14 mouse cellular contexts compared by ENCODE assay signal in the genomic region with DNA sequence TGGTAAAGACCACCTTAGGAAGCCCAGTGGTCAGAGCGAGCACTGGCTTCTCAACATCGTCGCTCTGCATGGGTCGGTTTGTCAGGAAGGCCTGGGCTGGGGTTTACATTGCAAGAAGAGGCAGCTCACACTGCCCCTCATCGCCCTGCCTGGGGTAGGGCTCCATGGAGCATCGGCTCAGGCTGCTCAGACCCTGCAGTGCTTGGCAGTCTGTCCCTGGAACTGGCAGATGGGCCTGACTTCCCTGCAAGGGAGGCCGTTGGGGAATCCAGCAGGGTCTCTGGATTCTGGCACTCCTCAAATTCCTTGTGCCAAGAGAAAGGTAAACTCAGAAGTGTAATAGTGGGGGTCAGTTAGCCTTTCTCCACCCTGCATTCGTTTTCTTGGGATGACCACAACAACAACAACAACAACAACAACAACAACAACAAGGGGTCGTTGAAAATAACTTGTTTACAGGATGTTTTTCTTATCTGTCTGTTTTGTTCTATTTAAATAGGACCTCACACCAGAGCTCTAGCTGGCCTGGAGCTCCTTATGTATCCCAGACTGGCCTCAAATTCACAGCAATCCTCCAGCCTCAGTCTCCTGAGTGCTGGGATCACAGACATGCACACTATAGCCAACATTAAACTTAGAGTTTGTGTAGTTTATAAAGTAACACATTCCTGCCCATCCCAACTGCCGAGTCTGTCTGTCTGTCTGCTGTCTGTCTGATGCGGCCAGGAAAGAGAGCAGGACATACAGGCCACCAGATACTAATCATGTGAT.
DNase-seq lines count a peak whose midpoint lies in the region; ATAC-seq and TF ChIP-seq lines count a peak whose summit lies in the region.
"Had no signal": no experiment of that assay in that cellular context is flagged by ENCODE, and none has a peak within 500 bp of the region (broad histone marks: within the 10 kb centered on the region; RNA-seq: fewer than 3 reads in every experiment).

No protein-coding gene starts in this region.

- H3K36me3 ChIP-seq in E14TG2a.4 (ENCODE audit: insufficient read depth, low read length) (peaks cover 38% of the 10 kb centered on the region), ES-E14 (ENCODE audit: control insufficient read depth, insufficient read depth, low read length, poor library complexity, severe bottlenecking) (no peaks in the 10 kb centered on the region)
- peaks cover 2% of the 10 kb centered on the region; the same call in 1 of the 2 replicates for H3K36me3 ChIP-seq in hindbrain, embryonic 12.5 days
- H3K36me3 ChIP-seq: lung, embryonic 15.5 days; midbrain, embryonic 12.5 days had no signal

- H3K4me1 ChIP-seq in E14TG2a.4 (replicated peaks; ENCODE audit: low read depth, low read length) = peaks cover 86% of the 10 kb centered on the region
- H3K4me1 ChIP-seq in ES-E14 (ENCODE audit: control insufficient read depth in 2 of 2, insufficient read depth in 2 of 2, low read length in 2 of 2, poor library complexity in 1 of 2) = peaks cover 22 to 30% of the 10 kb centered on the region in 2 experiments; a peak in 3 of 4 replicates
- H3K4me1 ChIP-seq in hindbrain, embryonic 12.5 days = peaks cover 22% of the 10 kb centered on the region
- H3K4me1 ChIP-seq: stomach, embryonic 15.5 days had no signal

- H3K9me3 ChIP-seq in E14TG2a.4 (ENCODE audit: low read length) (no peaks in the 10 kb centered on the region), ES-E14 (ENCODE audit: control insufficient read depth, insufficient read depth, low read depth, low read length) (no peaks in the 10 kb centered on the region)
- H3K9me3 ChIP-seq in hindbrain, embryonic 12.5 days (replicated peaks) = no peaks in the 10 kb centered on the region
- H3K9me3 ChIP-seq: G1E; limb, embryonic 12.5 days; lung, embryonic 15.5 days; midbrain, embryonic 12.5 days; stomach, embryonic 15.5 days had no signal

- H3K9ac ChIP-seq in ES-E14 (ENCODE audit: insufficient read depth, low read depth, low read length, poor library complexity, severe bottlenecking) = peak overlapping the region; percentile 61
- no peak overlapping the region for H3K9ac ChIP-seq in hindbrain, embryonic 12.5 days
- H3K9ac ChIP-seq: limb, embryonic 12.5 days; lung, embryonic 15.5 days; midbrain, embryonic 12.5 days; stomach, embryonic 15.5 days had no signal

- H3K4me2 ChIP-seq in hindbrain, embryonic 12.5 days (replicated peaks) = no peak overlapping the region
- H3K4me2 ChIP-seq: limb, embryonic 12.5 days; lung, embryonic 15.5 days; midbrain, embryonic 12.5 days; stomach, embryonic 15.5 days had no signal

- peak overlapping the region; percentile 100 for H3K27ac ChIP-seq in ES-E14 (ENCODE audit: insufficient read depth, low read depth, low read length, poor library complexity, severe bottlenecking)
- peak overlapping the region; percentile 88; the same call in 1 of the 2 replicates for H3K27ac ChIP-seq in hindbrain, embryonic 12.5 days
- H3K27ac ChIP-seq: lung, embryonic 15.5 days; stomach, embryonic 15.5 days had no signal

- no peaks in the 10 kb centered on the region for H3K27me3 ChIP-seq in E14TG2a.4 (ENCODE audit: insufficient read depth, low read length)
- H3K27me3 ChIP-seq in hindbrain, embryonic 12.5 days = no peaks in the 10 kb centered on the region
- H3K27me3 ChIP-seq: limb, embryonic 12.5 days; lung, embryonic 15.5 days; midbrain, embryonic 12.5 days; stomach, embryonic 15.5 days had no signal

- no peak for TF ChIP-seq CTCF in E14TG2a.4 (conservative IDR thresholded peaks at IDR 0.05; ENCODE audit: low read length)

- in situ Hi-C loops in ES-E14 (cut with MboI; ENCODE audit: low sequenced_read_pairs in 2 of 2, unreplicated experiment in 2 of 2) = no loop called here

- 83% methylated on average over 11 of the region's 11 CpGs for WGBS in hindbrain, embryonic 12.5 days

- H3K4me3 ChIP-seq in E14TG2a.4 (replicated peaks; ENCODE audit: low read length) (peak overlapping the region; percentile 64), ES-E14 (ENCODE audit: insufficient read depth in 1 of 2, low read depth in 1 of 2, low read length in 2 of 2, poor library complexity in 1 of 2, severe bottlenecking in 1 of 2) (no peak overlapping the region)
- no peak overlapping the region for H3K4me3 ChIP-seq in hindbrain, embryonic 12.5 days
- H3K4me3 ChIP-seq: limb, embryonic 12.5 days; lung, embryonic 15.5 days; midbrain, embryonic 12.5 days; stomach, embryonic 15.5 days had no signal

- DNase-seq in ES-E14 (ENCODE audit: low read depth, low spot score) = no peak
- DNase-seq in cerebellum, postnatal 14 days = peak; percentile 89 to 97
- DNase-seq in adrenal gland, adult (ENCODE audit: inconsistent age in 2 of 2, low spot score in 1 of 2) = no peak
- no peak for DNase-seq in gastrocnemius, postnatal 4 days (ENCODE audit: low spot score in 2 of 2)
- DNase-seq: right cerebral cortex, postnatal 25 days had no signal

- no peak for ATAC-seq in hindbrain, embryonic 12.5 days (ENCODE audit: low FRiP score)
- no peak for ATAC-seq in granulocyte monocyte progenitor cell, adult 5-6 weeks (replicated peaks; ENCODE audit: poor library complexity, severe bottlenecking)
- ATAC-seq: activated CD4-positive, CD25-positive, alpha-beta regulatory T cell, adult 4 months had no signal

TF ChIP-seq in ES-E14, 5 proteins besides CTCF, POLR2A, EP300 and RAD21:
- TF ChIP-seq MAFK (IDR thresholded peaks at IDR 0.05; ENCODE audit: insufficient read depth, low read depth, low read length) = no peak
- TF ChIP-seq ZC3H11A (IDR thresholded peaks at IDR 0.05; ENCODE audit: borderline replicate concordance, low read depth, low read length) = no peak
- no peak for TF ChIP-seq CHD2 (IDR thresholded peaks at IDR 0.05; ENCODE audit: low read depth, low read length)
- TF ChIP-seq HCFC1 (IDR thresholded peaks at IDR 0.05; ENCODE audit: borderline replicate concordance, insufficient read depth, low read length) = no peak
- TF ChIP-seq ZNF384 (IDR thresholded peaks at IDR 0.05; ENCODE audit: low read depth, low read length) = no peak

Comparison
In these comparisons a context has a peak if more than half of its experiments do, and no peak if none do; other contexts are left out.
1. DNase-seq: peak in cerebellum, postnatal 14 days (2 of 2); none in ES-E14 (single experiment), adrenal gland, adult (0 of 2) and gastrocnemius, postnatal 4 days (0 of 2).